ENCODE assay signal across 9 mouse cellular contexts in genomic region chr7:38111996-38112395, GRCm38 (mm10). TPM values are rescaled to one million over a fixed set of nuclear protein-coding genes. Genes with fewer than 3 reads are reported as not detected.
DNase-seq lines count a peak whose midpoint lies in the region; ATAC-seq and TF ChIP-seq lines count a peak whose summit lies in the region.
"Had no signal": no experiment of that assay in that cellular context is flagged by ENCODE, and none has a peak within 500 bp of the region (broad histone marks: within the 10 kb centered on the region; RNA-seq: fewer than 3 reads in every experiment).

No protein-coding gene starts in this region.

- H3K9me3 ChIP-seq in lung, embryonic 14.5 days (ENCODE audit: low read depth, low read length): no peaks in the 10 kb centered on the region
- H3K9me3 ChIP-seq: G1E had no signal

- no peaks in the 10 kb centered on the region for H3K36me3 ChIP-seq in lung, embryonic 14.5 days (ENCODE audit: insufficient read depth)
- no peaks in the 10 kb centered on the region for H3K36me3 ChIP-seq in thymus, adult 2 months (ENCODE audit: control insufficient read depth, insufficient read depth, low read length)
- H3K36me3 ChIP-seq: G1E had no signal

- H3K4me1 ChIP-seq in lung, embryonic 14.5 days (ENCODE audit: insufficient read depth): peaks cover 16% of the 10 kb centered on the region; the same call in 1 of the 2 replicates
- H3K4me1 ChIP-seq in thymus, adult 2 months (replicated peaks; ENCODE audit: control insufficient read depth, insufficient read depth, low read length): peaks cover 8% of the 10 kb centered on the region

- 12% methylated on average over 3 of the region's 3 CpGs for WGBS in lung, embryonic 14.5 days
- 72% methylated on average over 3 of the region's 3 CpGs for WGBS in thymus, adult 2 months

- peak overlapping the region; percentile 47 for H3K4me2 ChIP-seq in lung, embryonic 14.5 days

- peak; percentile 19 to 45 for DNase-seq in frontal cortex, postnatal 10 days (ENCODE audit: low spot score in 2 of 2)
- peak; percentile 75 for DNase-seq in adrenal gland, postnatal 10 days
- DNase-seq in gastrocnemius, adult 8-10 months (ENCODE audit: low spot score in 2 of 2): peak; percentile 9 to 42
- peak; percentile 21 to 39 for DNase-seq in kidney, adult 8-10 months
- peak; percentile 95 for DNase-seq in lung, embryonic 14.5 days
- peak; percentile 77 for DNase-seq in testis, postnatal 14 days (ENCODE audit: low spot score)
- no peak for DNase-seq in thymus, adult 2 months

- no peak for TF ChIP-seq CTCF in lung, embryonic 14.5 days (IDR thresholded peaks at IDR 0.05; ENCODE audit: low read depth)
- no peak for TF ChIP-seq CTCF in thymus, adult 2 months (IDR thresholded peaks at IDR 0.05; ENCODE audit: borderline replicate concordance, control insufficient read depth, extremely low read depth, insufficient read depth, low read length, poor library complexity)

- no peaks in the 10 kb centered on the region for H3K27me3 ChIP-seq in lung, embryonic 14.5 days (ENCODE audit: insufficient read depth, low read length)
- H3K27me3 ChIP-seq in thymus, adult 2 months (ENCODE audit: control insufficient read depth, insufficient read depth, low read length): no peaks in the 10 kb centered on the region

- H3K9ac ChIP-seq in lung, embryonic 14.5 days: no peak overlapping the region

- H3K27ac ChIP-seq in lung, embryonic 14.5 days (ENCODE audit: low read depth): peak overlapping the region; percentile 93
- H3K27ac ChIP-seq in thymus, adult 2 months (ENCODE audit: control insufficient read depth, insufficient read depth, low read length): no peak overlapping the region

- no peak for ATAC-seq in frontal cortex, adult (ENCODE audit: low TSS enrichment)
- peak; percentile 90 for ATAC-seq in lung, embryonic 14.5 days (ENCODE audit: insufficient read depth)

- no peak for TF ChIP-seq POLR2A in thymus, adult 2 months (IDR thresholded peaks at IDR 0.05; ENCODE audit: control insufficient read depth, extremely low read depth, insufficient read depth, low read length, poor library complexity)

- no peak overlapping the region for H3K4me3 ChIP-seq in lung, embryonic 14.5 days (ENCODE audit: low read depth, low read length)
- H3K4me3 ChIP-seq in thymus, adult 2 months (ENCODE audit: control insufficient read depth, insufficient read depth, low read length): no peak overlapping the region

RNA-seq across cellular contexts. Expression of gene Ccne1, which starts 4.7 kb away (rescaled TPM):
- total RNA-seq in adrenal gland, postnatal 10 days (2021): 10 to 100 TPM; 10.0 to 10.8 TPM
- total RNA-seq in gastrocnemius, adult 8-10 months (2022): 1 to 10 TPM in 1 of 4 experiments, under 1 TPM in 3; 0.13 to 1.1 (median 0.23) TPM
- polyA plus RNA-seq in lung, embryonic 14.5 days (2014; fragmentation: Nextera tagmentation; extraction: Ambion mirVana): 76.4 and 79.8 TPM in 2 replicates
- polyA plus RNA-seq in thymus, adult 2 months (2012; rRNA removed): 27.1 and 57.3 TPM in 2 replicates

Comparison
In these comparisons a context has a peak if more than half of its experiments do, and no peak if none do; other contexts are left out.
1. RNA of gene Ccne1, which starts 4.7 kb away (total RNA-seq): 10.0 to 10.8 TPM in adrenal gland, postnatal 10 days; 0.13 to 1.1 TPM in gastrocnemius, adult 8-10 months; every median in the first group is over 4 times any median in the second.